Mouse (Mus musculus): ENCODE data around the gene Gns. TPM values are rescaled to one million over a fixed set of nuclear protein-coding genes. Genes with fewer than 3 reads are reported as not detected.

Gene Gns
- polyA plus RNA-seq, 1 experiment from 2014 or later: 31.6 TPM

- WGBS: 89% methylated on average over 6 of the region's 6 CpGs
- Histone ChIP-seq H3K36me3 (ENCODE audit: control insufficient read depth, insufficient read depth, low read length) (peaks cover 13% of the 10 kb centered on the region; the same call in 1 of the 2 replicates), H3K27ac (ENCODE audit: low read depth, low read length) (no peak overlapping the region)
Observed at GRCm38 (mm10) chr10:121385695-121386094, 20.8 kb downstream of the Gns start.

GRCm38 (mm10) chr10:121386347-121386746, 21.5 kb downstream of the Gns start:
- Histone ChIP-seq H3K9me3 (ENCODE audit: control insufficient read depth, low read length) (no peaks in the 10 kb centered on the region), H3K27ac (ENCODE audit: low read depth, low read length) (no peak overlapping the region), H3K36me3 (ENCODE audit: control insufficient read depth, insufficient read depth, low read length) (peaks cover 7% of the 10 kb centered on the region; the same call in 1 of the 2 replicates), H3K4me3 (ENCODE audit: low read depth, low read length) (no peak overlapping the region), H3K27me3 (replicated peaks; ENCODE audit: control insufficient read depth, insufficient read depth, low read length) (no peaks in the 10 kb centered on the region), H3K4me2 (no peak overlapping the region), H3K9ac (ENCODE audit: low read depth, low read length) (no peak overlapping the region), H3K4me1 (replicated peaks; ENCODE audit: control insufficient read depth, insufficient read depth, low read length) (no peaks in the 10 kb centered on the region)
- 72% methylated on average over 9 of the region's 9 CpGs for WGBS
- DNase-seq (ENCODE audit: low spot score): no peak
- no peak for ATAC-seq (replicated peaks; ENCODE audit: low FRiP score)

More at GRCm38 (mm10) chr10:121385695-121386094, 20.8 kb downstream of the Gns start:
- Histone ChIP-seq H3K9me3 (ENCODE audit: control insufficient read depth, low read length) (no peaks in the 10 kb centered on the region), H3K4me3 (ENCODE audit: low read depth, low read length) (no peak overlapping the region), H3K4me2 (no peak overlapping the region), H3K27me3 (replicated peaks; ENCODE audit: control insufficient read depth, insufficient read depth, low read length) (no peaks in the 10 kb centered on the region), H3K9ac (ENCODE audit: low read depth, low read length) (no peak overlapping the region), H3K4me1 (replicated peaks; ENCODE audit: control insufficient read depth, insufficient read depth, low read length) (no peaks in the 10 kb centered on the region)
- no peak for DNase-seq (ENCODE audit: low spot score)
- no peak for ATAC-seq (replicated peaks; ENCODE audit: low FRiP score)

GRCm38 (mm10) chr10:121390602-121391001, 25.7 kb downstream of the Gns start:
- Histone ChIP-seq H3K27ac (ENCODE audit: low read depth, low read length) (no peak overlapping the region), H3K4me1 (replicated peaks; ENCODE audit: control insufficient read depth, insufficient read depth, low read length) (no peaks in the 10 kb centered on the region; the same call in 1 of the 2 replicates), H3K9ac (ENCODE audit: low read depth, low read length) (no peak overlapping the region), H3K4me2 (no peak overlapping the region), H3K36me3 (ENCODE audit: control insufficient read depth, insufficient read depth, low read length) (peaks cover 30% of the 10 kb centered on the region), H3K9me3 (ENCODE audit: control insufficient read depth, low read length) (no peaks in the 10 kb centered on the region), H3K27me3 (replicated peaks; ENCODE audit: control insufficient read depth, insufficient read depth, low read length) (no peaks in the 10 kb centered on the region), H3K4me3 (ENCODE audit: low read depth, low read length) (no peak overlapping the region)
- 84% methylated on average over 10 of the region's 10 CpGs for WGBS
- DNase-seq (ENCODE audit: low spot score) (no peak), ATAC-seq (replicated peaks; ENCODE audit: low FRiP score) (no peak)

GRCm38 (mm10) chr10:121391901-121392300, 27.0 kb downstream of the Gns start:
- Histone ChIP-seq H3K4me1 (replicated peaks; ENCODE audit: control insufficient read depth, insufficient read depth, low read length) (no peaks in the 10 kb centered on the region; the same call in 1 of the 2 replicates), H3K27ac (ENCODE audit: low read depth, low read length) (no peak overlapping the region), H3K4me2 (no peak overlapping the region), H3K27me3 (replicated peaks; ENCODE audit: control insufficient read depth, insufficient read depth, low read length) (no peaks in the 10 kb centered on the region), H3K36me3 (ENCODE audit: control insufficient read depth, insufficient read depth, low read length) (peaks cover 30% of the 10 kb centered on the region), H3K4me3 (ENCODE audit: low read depth, low read length) (no peak overlapping the region), H3K9ac (ENCODE audit: low read depth, low read length) (no peak overlapping the region), H3K9me3 (ENCODE audit: control insufficient read depth, low read length) (no peaks in the 10 kb centered on the region)
- no peak for ATAC-seq (replicated peaks; ENCODE audit: low FRiP score)
- 86% methylated on average over 8 of the region's 8 CpGs for WGBS
- no peak for DNase-seq (ENCODE audit: low spot score)

DNA sequence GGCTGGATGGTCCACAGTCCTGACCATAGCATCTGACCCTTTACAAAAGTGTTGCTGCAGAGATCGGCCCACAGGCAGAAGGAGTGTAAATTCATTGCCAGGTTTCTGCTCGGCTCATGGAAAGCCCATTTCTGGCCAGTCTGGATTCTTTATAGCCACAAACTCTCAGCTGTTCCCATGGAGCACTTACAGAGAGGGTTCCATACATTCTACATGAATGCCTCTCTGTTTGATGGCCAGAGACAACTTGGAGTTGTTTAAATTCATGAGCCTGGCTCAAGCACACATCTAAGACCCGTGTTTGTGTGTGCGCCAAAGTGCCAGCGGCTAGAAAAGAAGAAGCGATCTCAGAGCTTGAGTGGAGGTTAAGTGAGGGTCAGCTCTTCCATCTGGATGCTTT, 29.4 kb downstream of the Gns start:
- Histone ChIP-seq H3K27me3 (replicated peaks; ENCODE audit: control insufficient read depth, insufficient read depth, low read length) (no peaks in the 10 kb centered on the region), H3K4me2 (no peak overlapping the region), H3K9me3 (ENCODE audit: control insufficient read depth, low read length) (no peaks in the 10 kb centered on the region), H3K4me1 (replicated peaks; ENCODE audit: control insufficient read depth, insufficient read depth, low read length) (no peaks in the 10 kb centered on the region; the same call in 1 of the 2 replicates), H3K9ac (ENCODE audit: low read depth, low read length) (no peak overlapping the region), H3K36me3 (ENCODE audit: control insufficient read depth, insufficient read depth, low read length) (peaks cover 25% of the 10 kb centered on the region), H3K4me3 (ENCODE audit: low read depth, low read length) (no peak overlapping the region), H3K27ac (ENCODE audit: low read depth, low read length) (no peak overlapping the region)
- ATAC-seq (replicated peaks; ENCODE audit: low FRiP score) (no peak), DNase-seq (ENCODE audit: low spot score) (no peak)
- WGBS: 88% methylated on average over 6 of the region's 6 CpGs

GRCm38 (mm10) chr10:121394789-121395325, 30.0 kb downstream of the Gns start:
- H3K4me3 ChIP-seq (ENCODE audit: low read depth, low read length): no peak overlapping the region
- peaks cover 24% of the 10 kb centered on the region for H3K36me3 ChIP-seq (ENCODE audit: control insufficient read depth, insufficient read depth, low read length)
- no peak overlapping the region for H3K9ac ChIP-seq (ENCODE audit: low read depth, low read length)
- ATAC-seq (replicated peaks; ENCODE audit: low FRiP score) (no peak), DNase-seq (ENCODE audit: low spot score) (no peak)
- H3K27me3 ChIP-seq (replicated peaks; ENCODE audit: control insufficient read depth, insufficient read depth, low read length): no peaks in the 10 kb centered on the region
- H3K27ac ChIP-seq (ENCODE audit: low read depth, low read length): no peak overlapping the region
- no peaks in the 10 kb centered on the region; the same call in 1 of the 2 replicates for H3K4me1 ChIP-seq (replicated peaks; ENCODE audit: control insufficient read depth, insufficient read depth, low read length)
- WGBS: 81% methylated on average over 18 of the region's 18 CpGs
- no peak overlapping the region for H3K4me2 ChIP-seq
- H3K9me3 ChIP-seq (ENCODE audit: control insufficient read depth, low read length): no peaks in the 10 kb centered on the region

DNA sequence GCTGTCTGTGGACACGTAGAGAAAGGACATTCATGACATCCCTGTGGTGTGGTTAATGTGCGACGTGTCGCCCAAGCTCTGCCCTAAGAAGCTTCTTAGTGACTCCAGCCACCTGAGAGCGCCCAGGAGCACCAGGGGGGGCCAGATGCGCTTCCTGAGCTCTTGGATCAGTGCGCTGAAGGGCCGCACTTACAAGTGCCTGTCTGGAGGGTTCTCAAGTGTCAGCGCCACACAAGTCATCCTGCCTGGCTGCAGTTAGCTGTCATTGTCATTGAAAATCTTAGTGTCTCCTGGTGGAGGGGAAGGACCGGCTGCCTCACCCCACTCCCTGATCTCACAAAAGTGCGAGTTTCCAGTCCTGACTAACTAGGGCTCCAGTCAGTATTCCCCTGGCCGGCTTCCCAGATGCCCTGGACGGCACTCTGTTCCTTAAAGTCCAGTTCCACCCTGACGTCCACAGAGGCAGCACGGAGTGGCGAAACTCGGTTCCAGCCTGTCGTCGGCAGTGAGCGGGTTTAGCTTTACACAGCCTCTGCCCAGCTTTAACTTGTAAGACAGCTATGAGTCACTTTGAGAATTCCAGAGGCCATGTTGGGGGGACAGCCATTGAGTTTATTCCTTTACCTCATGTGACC, 30.8 kb downstream of the Gns start:
- WGBS: 84% methylated on average over 20 of the region's 20 CpGs
- DNase-seq (ENCODE audit: low spot score): no peak
- Histone ChIP-seq H3K27ac (ENCODE audit: low read depth, low read length) (no peak overlapping the region), H3K27me3 (replicated peaks; ENCODE audit: control insufficient read depth, insufficient read depth, low read length) (no peaks in the 10 kb centered on the region), H3K36me3 (ENCODE audit: control insufficient read depth, insufficient read depth, low read length) (peaks cover 24% of the 10 kb centered on the region), H3K9ac (ENCODE audit: low read depth, low read length) (no peak overlapping the region), H3K9me3 (ENCODE audit: control insufficient read depth, low read length) (no peaks in the 10 kb centered on the region), H3K4me3 (ENCODE audit: low read depth, low read length) (no peak overlapping the region), H3K4me2 (no peak overlapping the region), H3K4me1 (replicated peaks; ENCODE audit: control insufficient read depth, insufficient read depth, low read length) (no peaks in the 10 kb centered on the region; the same call in 1 of the 2 replicates)
- no peak for ATAC-seq (replicated peaks; ENCODE audit: low FRiP score)

DNA sequence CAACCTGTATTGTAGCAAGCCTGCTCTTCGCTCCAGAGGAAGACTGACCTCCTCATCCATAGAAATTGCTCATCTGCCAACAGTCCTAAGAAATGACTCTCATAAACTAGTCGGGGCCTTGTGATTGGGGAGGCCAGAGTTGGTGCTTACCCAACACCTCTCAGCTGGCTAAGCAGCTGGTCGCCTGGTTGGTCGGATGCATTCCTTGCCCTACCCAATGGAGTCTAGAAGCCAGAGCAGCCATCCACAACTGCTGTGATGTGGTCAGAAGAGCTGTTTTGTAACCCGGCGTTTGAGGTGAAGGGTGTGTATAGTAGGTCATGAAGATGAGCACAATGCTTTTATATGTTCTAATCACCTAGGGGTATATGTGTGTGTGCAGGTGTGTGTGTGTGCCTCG, 33.7 kb downstream of the Gns start:
- no peak for ATAC-seq (replicated peaks; ENCODE audit: low FRiP score)
- WGBS: 81% methylated on average over 7 of the region's 7 CpGs
- Histone ChIP-seq H3K27me3 (replicated peaks; ENCODE audit: control insufficient read depth, insufficient read depth, low read length) (no peaks in the 10 kb centered on the region), H3K4me3 (ENCODE audit: low read depth, low read length) (no peak overlapping the region), H3K4me1 (replicated peaks; ENCODE audit: control insufficient read depth, insufficient read depth, low read length) (no peaks in the 10 kb centered on the region; the same call in 1 of the 2 replicates), H3K36me3 (ENCODE audit: control insufficient read depth, insufficient read depth, low read length) (peaks cover 16% of the 10 kb centered on the region; the same call in 1 of the 2 replicates), H3K27ac (ENCODE audit: low read depth, low read length) (no peak overlapping the region), H3K4me2 (no peak overlapping the region), H3K9ac (ENCODE audit: low read depth, low read length) (no peak overlapping the region), H3K9me3 (ENCODE audit: control insufficient read depth, low read length) (no peaks in the 10 kb centered on the region)
- DNase-seq (ENCODE audit: low spot score): no peak

- Histone ChIP-seq H3K4me2 (no peak overlapping the region), H3K4me3 (ENCODE audit: low read depth, low read length) (no peak overlapping the region), H3K27me3 (replicated peaks; ENCODE audit: control insufficient read depth, insufficient read depth, low read length) (no peaks in the 10 kb centered on the region), H3K4me1 (replicated peaks; ENCODE audit: control insufficient read depth, insufficient read depth, low read length) (no peaks in the 10 kb centered on the region), H3K36me3 (ENCODE audit: control insufficient read depth, insufficient read depth, low read length) (0 out of 2 replicates have a peak, but pooled peaks cover 2% of the 10 kb centered on the region), H3K27ac (ENCODE audit: low read depth, low read length) (no peak overlapping the region), H3K9ac (ENCODE audit: low read depth, low read length) (no peak overlapping the region), H3K9me3 (ENCODE audit: control insufficient read depth, low read length) (no peaks in the 10 kb centered on the region)
- no peak; the same call in 1 of the 2 replicates for ATAC-seq (replicated peaks; ENCODE audit: low FRiP score)
- DNase-seq (ENCODE audit: low spot score): no peak
- WGBS: 68% methylated on average over 7 of the region's 7 CpGs
Observed at GRCm38 (mm10) chr10:121401005-121401404, 36.1 kb downstream of the Gns start.
